Mouse (Mus musculus) C2C12 (cell line): Measurements from ENCODE around the gene Gdf3.

Experiments
- CTCF ChIP-seq: IDR thresholded peaks from one replicate; pipeline ENCODE4 v1.5.1; 2011; ENCODE audit not compliant: control insufficient read depth, insufficient read depth, insufficient read length
- FOSL1 ChIP-seq: IDR thresholded peaks from one replicate; pipeline ENCODE4 v1.8.0; 2011; ENCODE audit warnings: mild to moderate bottlenecking, low read length; ENCODE audit not compliant: poor library complexity, insufficient read depth, severe bottlenecking
- MAX ChIP-seq: IDR thresholded peaks from one replicate; pipeline ENCODE4 v1.6.1; 2011; ENCODE audit warnings: mild to moderate bottlenecking, control low read depth
- MYOD1 ChIP-seq: IDR thresholded peaks from one replicate; pipeline ENCODE4 v1.6.1; 2011; ENCODE audit warnings: low read depth; ENCODE audit not compliant: control insufficient read depth, insufficient read length
- MYOG ChIP-seq: IDR thresholded peaks from one replicate; pipeline ENCODE4 v1.6.1; 2011; ENCODE audit not compliant: control insufficient read depth, insufficient read length; ENCODE audit errors: extremely low read depth

GRCm38 (mm10) chr6:122565070-122565784 is 44.7 kb downstream of the Gdf3 start:
- TF ChIP-seq CTCF (no peak), MYOD1 (no peak), MAX (no peak), MYOG (no peak), FOSL1 (no peak)
